Mouse (Mus musculus): Measurements from ENCODE around the gene Olfr168. TPM values are rescaled to one million over a fixed set of nuclear protein-coding genes. Genes with fewer than 3 reads are reported as not detected.
"Not testable (repeated sequence)": the region's sequence is repeated elsewhere in the genome, so short reads cannot be mapped to it uniquely, and the experiment has no call there.

The Olfr168 gene
- polyA plus RNA-seq (2016; fragmentation: Nextera tagmentation; extraction: Ambion mirVana): not detected in 2 replicates

- no peak within 1 kb of the TSS for H3K4me2 ChIP-seq
- no peaks in the 10 kb centered on the region for H3K36me3 ChIP-seq (replicated peaks)
- no peak within 1 kb of the TSS for H3K4me3 ChIP-seq (replicated peaks)
- no peaks in the 10 kb centered on the region for H3K27me3 ChIP-seq
- no peak within 1 kb of the TSS for H3K27ac ChIP-seq
- H3K9me3 ChIP-seq: 0 out of 2 replicates have a peak, but pooled peaks cover 4% of the 10 kb centered on the region
- no peaks in the 10 kb centered on the region for H3K4me1 ChIP-seq
- no peak within 1 kb of the TSS for H3K9ac ChIP-seq
- ATAC-seq (ENCODE audit: low FRiP score): no peak
Observed at GRCm38 (mm10) chr16:19535455-19535854, at the start of gene Olfr168. Gene Olfr168 (minus strand): TSS chr16:19535555.

DNA sequence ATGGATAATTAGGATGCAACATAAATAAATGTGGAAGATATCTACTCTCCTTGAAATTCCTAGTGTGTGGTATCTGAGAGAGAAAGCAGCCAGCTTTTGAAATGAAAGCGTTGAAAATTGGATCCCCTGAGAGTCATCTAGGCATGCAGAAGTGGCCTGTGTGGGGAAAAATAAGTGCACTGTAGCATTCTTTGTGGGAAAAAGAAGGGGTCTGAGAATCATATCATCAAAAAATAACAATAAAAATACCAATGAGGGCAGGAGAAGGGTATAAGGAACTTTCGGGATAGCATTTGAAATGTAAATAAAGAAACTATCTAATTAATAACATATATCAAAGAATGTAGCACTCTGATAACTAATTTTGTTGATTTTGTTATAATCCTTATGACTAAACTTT, 36.4 kb upstream of the Olfr168 start, which contains the start of gene Olfr169:
Gene Olfr169 (minus strand): TSS at position 101 of the 400 bp plus-strand sequence.
- H3K4me1 ChIP-seq; H3K36me3 ChIP-seq (replicated peaks); ATAC-seq (ENCODE audit: low FRiP score); H3K4me2 ChIP-seq; H3K27me3 ChIP-seq; H3K4me3 ChIP-seq (replicated peaks); H3K9ac ChIP-seq; H3K9me3 ChIP-seq; H3K27ac ChIP-seq: not testable (repeated sequence)
- 94% methylated on average over 2 of the region's 2 CpGs for WGBS

- WGBS: 90% methylated on average over 7 of the region's 7 CpGs
- not testable (repeated sequence) for H3K4me2 ChIP-seq; H3K4me3 ChIP-seq (replicated peaks); H3K27ac ChIP-seq; H3K4me1 ChIP-seq; H3K27me3 ChIP-seq; H3K36me3 ChIP-seq (replicated peaks); H3K9me3 ChIP-seq; ATAC-seq (ENCODE audit: low FRiP score); H3K9ac ChIP-seq
Observed at GRCm38 (mm10) chr16:19553429-19553828, 18.1 kb upstream of the Olfr168 start.

GRCm38 (mm10) chr16:19552246-19552645, 16.9 kb upstream of the Olfr168 start:
- not testable (repeated sequence) for H3K27ac ChIP-seq; H3K9ac ChIP-seq; ATAC-seq (ENCODE audit: low FRiP score); H3K36me3 ChIP-seq (replicated peaks); H3K4me2 ChIP-seq; H3K4me1 ChIP-seq; H3K27me3 ChIP-seq; H3K4me3 ChIP-seq (replicated peaks); H3K9me3 ChIP-seq
- 96% methylated on average over 3 of the region's 3 CpGs for WGBS

DNA sequence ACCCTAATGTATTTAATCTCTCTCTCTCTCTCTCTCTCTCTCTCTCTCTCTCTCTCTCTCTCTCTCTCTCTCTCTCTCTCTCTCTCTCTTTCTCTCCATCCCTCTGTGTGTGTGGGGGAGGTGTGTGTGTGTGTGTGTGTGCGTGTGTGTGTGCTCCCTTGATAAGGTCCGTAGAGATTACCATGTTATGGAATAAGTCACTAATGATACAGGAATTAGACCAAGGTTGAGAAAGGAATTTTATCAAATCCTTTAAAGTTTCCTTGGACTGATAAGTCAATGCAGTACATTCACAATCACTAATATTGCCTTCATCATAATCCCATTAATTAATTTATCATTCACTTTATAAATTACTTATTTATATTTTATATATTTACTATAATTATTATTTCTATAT, 13.2 kb downstream of the Olfr168 start, which contains the start of gene Olfr167:
Gene Olfr167 (minus strand): TSS at position 101 of the 400 bp plus-strand sequence.
- no peaks in the 10 kb centered on the region for H3K9me3 ChIP-seq
- no peaks in the 10 kb centered on the region for H3K27me3 ChIP-seq
- H3K4me1 ChIP-seq: no peaks in the 10 kb centered on the region
- no peak within 1 kb of the TSS for H3K4me2 ChIP-seq
- no peak within 1 kb of the TSS for H3K4me3 ChIP-seq (replicated peaks)
- ATAC-seq (ENCODE audit: low FRiP score): no peak
- 96% methylated on average over 2 of the region's 2 CpGs for WGBS
- H3K36me3 ChIP-seq (replicated peaks): no peaks in the 10 kb centered on the region
- no peak within 1 kb of the TSS for H3K9ac ChIP-seq
- no peak within 1 kb of the TSS for H3K27ac ChIP-seq

- ATAC-seq (ENCODE audit: low FRiP score): no peak
Observed at GRCm38 (mm10) chr16:19483394-19483793, 52.0 kb downstream of the Olfr168 start, which contains the start of gene Olfr166. Gene Olfr166 (plus strand): TSS chr16:19483694.

More at GRCm38 (mm10) chr16:19483394-19483793, 52.0 kb downstream of the Olfr168 start, which contains the start of gene Olfr166:
- H3K9me3 ChIP-seq: peaks cover 11% of the 10 kb centered on the region
- H3K27ac ChIP-seq: no peak within 1 kb of the TSS
- H3K4me2 ChIP-seq: no peak within 1 kb of the TSS
- no peak within 1 kb of the TSS for H3K4me3 ChIP-seq (replicated peaks)
- no peaks in the 10 kb centered on the region for H3K36me3 ChIP-seq (replicated peaks)
- H3K9ac ChIP-seq: no peak within 1 kb of the TSS
- H3K27me3 ChIP-seq: no peaks in the 10 kb centered on the region
- no peaks in the 10 kb centered on the region for H3K4me1 ChIP-seq

Other genes starting within 250 kb of the Olfr168 start
- gene Olfr164, start 221.5 kb downstream of the Olfr168 start, polyA plus RNA-seq (2016; fragmentation: Nextera tagmentation; extraction: Ambion mirVana): not detected in 2 replicates
- gene Olfr165, start 112.4 kb downstream of the Olfr168 start, polyA plus RNA-seq (2016; fragmentation: Nextera tagmentation; extraction: Ambion mirVana): not detected in 2 replicates
- gene Olfr166, start 51.9 kb downstream of the Olfr168 start, polyA plus RNA-seq (2016; fragmentation: Nextera tagmentation; extraction: Ambion mirVana): not detected in 2 replicates
- not detected in 2 replicates for gene Olfr167, start 13.3 kb downstream of the Olfr168 start, polyA plus RNA-seq (2016; fragmentation: Nextera tagmentation; extraction: Ambion mirVana)
- not detected in 2 replicates for gene Olfr169, start 36.3 kb upstream of the Olfr168 start, polyA plus RNA-seq (2016; fragmentation: Nextera tagmentation; extraction: Ambion mirVana)
- not detected in 2 replicates for gene Olfr170, start 76.3 kb upstream of the Olfr168 start, polyA plus RNA-seq (2016; fragmentation: Nextera tagmentation; extraction: Ambion mirVana)
- gene Olfr171, start 94.4 kb upstream of the Olfr168 start, polyA plus RNA-seq (2016; fragmentation: Nextera tagmentation; extraction: Ambion mirVana): not detected in 2 replicates
- not detected in 2 replicates for gene Lamp3, start 170.8 kb upstream of the Olfr168 start, polyA plus RNA-seq (2016; fragmentation: Nextera tagmentation; extraction: Ambion mirVana)
- gene B3gnt5, start 224.7 kb upstream of the Olfr168 start, polyA plus RNA-seq (2016; fragmentation: Nextera tagmentation; extraction: Ambion mirVana): 53.7 and 57.8 TPM in 2 replicates